In genomic region chr1:97943402-97943801, GRCm38 (mm10) we compare ENCODE assay signal across 23 mouse cellular contexts.
DNase-seq lines count a peak whose midpoint lies in the region; ATAC-seq and TF ChIP-seq lines count a peak whose summit lies in the region.
"Had no signal": no experiment of that assay in that cellular context is flagged by ENCODE, and none has a peak within 500 bp of the region (broad histone marks: within the 10 kb centered on the region; RNA-seq: fewer than 3 reads in every experiment).

No protein-coding gene starts in this region.

- 47% methylated on average over 4 of the region's 4 CpGs for whole genome bisulfite sequencing in neural tube, embryonic 13.5 days
- 46% methylated on average over 4 of the region's 4 CpGs for WGBS in neural tube, embryonic 15.5 days
- 47% methylated on average over 4 of the region's 4 CpGs for WGBS in kidney, postnatal 0 days
- WGBS in stomach, postnatal 0 days, result 50% methylated on average over 4 of the region's 4 CpGs
- 58% methylated on average over 4 of the region's 4 CpGs for WGBS in midbrain, embryonic 13.5 days

- peak; percentile 23; the same call in 1 of the 2 replicates for TF ChIP-seq CTCF in gastrocnemius, adult 2 months (IDR thresholded peaks at IDR 0.05)
- TF ChIP-seq CTCF in kidney, postnatal 0 days (IDR thresholded peaks at IDR 0.05; ENCODE audit: low read depth), result peak; percentile 25; the same call in 1 of the 2 replicates
- TF ChIP-seq CTCF in stomach, postnatal 0 days (IDR thresholded peaks at IDR 0.05; ENCODE audit: low read depth), result peak; percentile 25; the same call in 1 of the 2 replicates

- no peaks in the 10 kb centered on the region for H3K27me3 ChIP-seq in neural tube, embryonic 13.5 days
- no peaks in the 10 kb centered on the region for H3K27me3 ChIP-seq in neural tube, embryonic 15.5 days (replicated peaks)
- H3K27me3 ChIP-seq in kidney, postnatal 0 days (ENCODE audit: insufficient read depth, low read length), result no peaks in the 10 kb centered on the region
- H3K27me3 ChIP-seq in stomach, postnatal 0 days (ENCODE audit: control insufficient read depth, insufficient read depth, low read length), result no peaks in the 10 kb centered on the region
- H3K27me3 ChIP-seq in midbrain, embryonic 13.5 days, result no peaks in the 10 kb centered on the region
- H3K27me3 ChIP-seq: heart, embryonic 13.5 days; limb, embryonic 15.5 days; megakaryocyte, embryonic 14.5 days had no signal

- H3K4me2 ChIP-seq in neural tube, embryonic 13.5 days, result no peak overlapping the region
- no peak overlapping the region for H3K4me2 ChIP-seq in neural tube, embryonic 15.5 days
- no peak overlapping the region for H3K4me2 ChIP-seq in kidney, postnatal 0 days (ENCODE audit: low read length)
- H3K4me2 ChIP-seq in stomach, postnatal 0 days (replicated peaks; ENCODE audit: low read depth), result no peak overlapping the region
- no peak overlapping the region for H3K4me2 ChIP-seq in midbrain, embryonic 13.5 days (replicated peaks)
- H3K4me2 ChIP-seq: heart, embryonic 13.5 days; limb, embryonic 15.5 days had no signal

- peak overlapping the region; percentile 32 for H3K4me3 ChIP-seq in gastrocnemius, adult 2 months
- H3K4me3 ChIP-seq in neural tube, embryonic 13.5 days, result no peak overlapping the region
- no peak overlapping the region for H3K4me3 ChIP-seq in neural tube, embryonic 15.5 days (replicated peaks)
- no peak overlapping the region for H3K4me3 ChIP-seq in kidney, postnatal 0 days (replicated peaks; ENCODE audit: low read depth, low read length)
- H3K4me3 ChIP-seq in stomach, postnatal 0 days (ENCODE audit: low read depth, low read length), result no peak overlapping the region
- H3K4me3 ChIP-seq in midbrain, embryonic 13.5 days (replicated peaks), result no peak overlapping the region
- H3K4me3 ChIP-seq: embryonic facial prominence, embryonic 10.5 days; heart, embryonic 13.5 days; hindbrain, embryonic 10.5 days; left cerebral cortex, adult 2 months; limb, embryonic 15.5 days; megakaryocyte, embryonic 14.5 days had no signal

- H3K9me3 ChIP-seq in neural tube, embryonic 13.5 days, result no peaks in the 10 kb centered on the region
- H3K9me3 ChIP-seq in neural tube, embryonic 15.5 days (replicated peaks), result no peaks in the 10 kb centered on the region
- H3K9me3 ChIP-seq in kidney, postnatal 0 days (replicated peaks; ENCODE audit: low read length), result no peaks in the 10 kb centered on the region
- H3K9me3 ChIP-seq in stomach, postnatal 0 days (ENCODE audit: control insufficient read depth, low read length), result no peaks in the 10 kb centered on the region
- no peaks in the 10 kb centered on the region for H3K9me3 ChIP-seq in midbrain, embryonic 13.5 days
- H3K9me3 ChIP-seq: embryonic facial prominence, embryonic 10.5 days; heart, embryonic 13.5 days; hindbrain, embryonic 10.5 days; limb, embryonic 15.5 days; megakaryocyte, embryonic 14.5 days had no signal

- no peak overlapping the region for H3K9ac ChIP-seq in neural tube, embryonic 13.5 days
- no peak overlapping the region for H3K9ac ChIP-seq in neural tube, embryonic 15.5 days (replicated peaks)
- no peak overlapping the region for H3K9ac ChIP-seq in kidney, postnatal 0 days (ENCODE audit: low read depth, low read length)
- no peak overlapping the region for H3K9ac ChIP-seq in stomach, postnatal 0 days (ENCODE audit: low read length)
- H3K9ac ChIP-seq in midbrain, embryonic 13.5 days (replicated peaks), result no peak overlapping the region
- H3K9ac ChIP-seq: heart, embryonic 13.5 days; limb, embryonic 15.5 days; liver, postnatal 0 days had no signal

- peaks cover 17% of the 10 kb centered on the region for H3K4me1 ChIP-seq in neural tube, embryonic 13.5 days (replicated peaks)
- 0 out of 2 replicates have a peak, but pooled peaks cover 9% of the 10 kb centered on the region for H3K4me1 ChIP-seq in neural tube, embryonic 15.5 days
- no peaks in the 10 kb centered on the region for H3K4me1 ChIP-seq in kidney, postnatal 0 days (replicated peaks; ENCODE audit: insufficient read depth, low read length)
- H3K4me1 ChIP-seq in stomach, postnatal 0 days (replicated peaks; ENCODE audit: control insufficient read depth, insufficient read depth), result no peaks in the 10 kb centered on the region
- H3K4me1 ChIP-seq in midbrain, embryonic 13.5 days (replicated peaks), result peaks cover 13% of the 10 kb centered on the region
- H3K4me1 ChIP-seq: embryonic facial prominence, embryonic 10.5 days; hindbrain, embryonic 10.5 days; megakaryocyte, embryonic 14.5 days had no signal

- peak; percentile 47 for DNase-seq in gastrocnemius, adult 2 months
- no peak for DNase-seq in gastrocnemius, postnatal 10 days
- DNase-seq in kidney, postnatal 0 days (ENCODE audit: low spot score), result no peak
- no peak for DNase-seq in stomach, postnatal 0 days (ENCODE audit: low spot score)
- DNase-seq in layer of hippocampus, postnatal 25 days (ENCODE audit: extremely low spot score in 1 of 2, low spot score in 1 of 2), result no peak
- DNase-seq: adrenal gland, postnatal 10 days; cerebellum, adult 11-12 months; cerebellum, postnatal 36 days; liver, postnatal 0 days; lung, postnatal 14 days; right cerebral cortex, postnatal 14 days; thymus, postnatal 25 days had no signal

- TF ChIP-seq EP300 in stomach, postnatal 0 days (optimal IDR thresholded peaks at IDR 0.05), result no peak

- no peak for ATAC-seq in neural tube, embryonic 13.5 days (ENCODE audit: low read depth)
- ATAC-seq in neural tube, embryonic 15.5 days (ENCODE audit: low FRiP score), result no peak
- peak; percentile 52; the same call in 1 of the 2 replicates for ATAC-seq in kidney, postnatal 0 days (replicated peaks; ENCODE audit: low FRiP score, low read depth)
- ATAC-seq in stomach, postnatal 0 days (ENCODE audit: low FRiP score, low TSS enrichment), result no peak
- ATAC-seq in midbrain, embryonic 13.5 days, result no peak
- ATAC-seq: inflammation-experienced regulatory T-cells, adult 6 months; liver, postnatal 0 days; midbrain, embryonic 16.5 days had no signal

- H3K36me3 ChIP-seq in neural tube, embryonic 13.5 days, result no peaks in the 10 kb centered on the region
- no peaks in the 10 kb centered on the region for H3K36me3 ChIP-seq in neural tube, embryonic 15.5 days
- H3K36me3 ChIP-seq in kidney, postnatal 0 days (ENCODE audit: insufficient read depth, low read length), result no peaks in the 10 kb centered on the region
- H3K36me3 ChIP-seq in stomach, postnatal 0 days (ENCODE audit: control insufficient read depth, insufficient read depth, low read length), result no peaks in the 10 kb centered on the region
- H3K36me3 ChIP-seq in midbrain, embryonic 13.5 days, result no peaks in the 10 kb centered on the region
- H3K36me3 ChIP-seq: embryonic facial prominence, embryonic 10.5 days; hindbrain, embryonic 10.5 days; limb, embryonic 15.5 days had no signal

- intact Hi-C loops in gastrocnemius, adult 2 months (cut with DNase I), result no loop called here

- H3K27ac ChIP-seq in gastrocnemius, adult 2 months, result no peak overlapping the region
- peak overlapping the region; percentile 33; the same call in 1 of the 2 replicates for H3K27ac ChIP-seq in neural tube, embryonic 13.5 days (replicated peaks)
- H3K27ac ChIP-seq in neural tube, embryonic 15.5 days (replicated peaks), result no peak overlapping the region
- H3K27ac ChIP-seq in kidney, postnatal 0 days, result no peak overlapping the region
- no peak overlapping the region for H3K27ac ChIP-seq in stomach, postnatal 0 days (replicated peaks)
- no peak overlapping the region for H3K27ac ChIP-seq in midbrain, embryonic 13.5 days
- H3K27ac ChIP-seq: embryonic facial prominence, embryonic 10.5 days; heart, embryonic 13.5 days; hindbrain, embryonic 10.5 days; left cerebral cortex, adult 2 months; limb, embryonic 15.5 days had no signal
